Mouse (Mus musculus) c-Kit-positive CD71-negative TER-119-negative erythroid progenitor cells, embryonic 14.5 days (primary cell): ENCODE data around the gene Rtn4r.

Experiments
- DNase-seq: peaks from one replicate; pipeline ENCODE4 v3.0.0-alpha.2; 2013; ENCODE audit warnings: low read depth

The Rtn4r gene

DNA sequence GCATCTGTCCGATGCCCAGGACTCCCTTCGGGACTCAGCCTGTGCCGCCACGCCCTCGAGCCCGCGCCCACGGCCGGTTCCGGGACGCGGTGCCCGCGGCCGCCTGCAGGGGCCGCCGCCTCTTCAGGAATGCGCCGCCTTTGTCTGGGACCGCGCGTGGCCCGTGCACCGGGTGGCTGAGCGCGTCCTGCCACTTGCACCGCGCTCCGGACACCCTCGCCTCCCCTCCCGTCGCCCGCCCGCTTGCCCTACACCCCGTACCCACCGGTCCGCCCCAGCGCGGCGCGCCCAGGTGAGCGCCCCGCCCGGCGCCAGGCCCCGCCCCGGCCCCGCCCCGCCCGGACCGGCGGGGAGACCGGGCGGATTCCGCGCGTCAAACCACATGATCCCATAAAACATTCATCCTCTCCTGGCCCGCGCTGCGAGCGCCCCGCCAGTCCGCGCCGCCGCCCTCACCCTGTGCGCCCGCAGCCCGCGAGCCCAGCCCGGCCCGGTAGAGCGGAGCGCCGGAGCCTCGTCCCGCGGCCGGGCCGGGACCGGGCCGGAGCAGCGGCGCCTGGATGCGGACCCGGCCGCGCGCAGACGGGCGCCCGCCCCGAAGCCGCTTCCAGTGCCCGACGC, at the start of gene Rtn4r:
TSS of gene Rtn4r (plus strand) at position 402 of the 621 bp plus-strand sequence.
- peak; percentile 19 for DNase-seq

DNA sequence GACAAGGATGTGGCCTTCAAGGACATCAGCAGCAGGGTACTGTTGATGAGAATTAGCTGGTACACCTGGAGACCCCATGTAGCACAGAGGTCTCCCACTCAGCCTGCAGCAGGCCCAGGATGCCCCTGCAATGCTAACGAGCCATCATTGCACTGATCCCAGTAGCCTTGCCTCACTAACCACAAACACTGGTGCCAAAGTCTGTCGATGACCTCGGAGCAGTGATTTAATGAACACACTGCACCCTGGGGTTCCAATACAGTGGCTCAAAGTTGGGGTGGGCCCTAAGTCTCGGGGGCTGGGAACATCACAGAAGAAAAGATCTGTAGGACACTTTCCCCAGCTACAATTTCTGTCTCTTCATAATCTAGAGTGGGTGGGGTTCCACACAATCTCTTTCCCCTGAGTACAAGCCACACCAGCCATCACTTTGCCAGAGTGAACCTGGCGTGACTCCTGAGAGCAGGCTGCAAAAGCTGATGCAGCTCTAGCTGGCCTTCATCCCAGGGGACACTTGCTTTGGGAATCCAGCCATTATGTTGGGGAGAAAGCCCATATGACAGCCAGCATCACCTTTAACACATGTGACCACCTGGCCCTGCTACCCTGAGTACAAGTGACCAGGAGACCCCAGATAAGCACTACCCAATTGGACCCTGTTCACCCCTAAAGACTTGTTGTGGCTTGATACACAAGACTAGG, 49.0 kb upstream of the Rtn4r start:
- no peak for DNase-seq

DNA sequence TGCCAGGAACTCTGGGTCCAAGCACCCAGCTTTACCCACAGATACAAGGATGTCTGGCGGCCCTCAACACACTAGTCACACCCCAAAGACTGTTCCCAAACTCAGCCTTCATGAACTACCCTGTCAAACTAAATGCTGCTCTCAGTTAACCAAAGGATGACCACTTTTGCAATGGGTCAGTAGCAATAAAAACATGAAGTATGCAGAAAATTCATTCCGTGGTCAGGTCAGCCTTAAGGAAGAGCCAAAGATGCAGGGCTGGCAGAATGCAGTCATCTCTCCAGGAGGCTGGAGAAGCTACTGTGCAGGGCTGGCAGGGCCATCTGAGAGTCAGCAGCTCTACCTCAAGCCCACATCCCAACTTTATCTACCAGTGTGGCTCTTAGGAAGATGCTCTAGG, 48.1 kb upstream of the Rtn4r start:
- no peak for DNase-seq

DNA sequence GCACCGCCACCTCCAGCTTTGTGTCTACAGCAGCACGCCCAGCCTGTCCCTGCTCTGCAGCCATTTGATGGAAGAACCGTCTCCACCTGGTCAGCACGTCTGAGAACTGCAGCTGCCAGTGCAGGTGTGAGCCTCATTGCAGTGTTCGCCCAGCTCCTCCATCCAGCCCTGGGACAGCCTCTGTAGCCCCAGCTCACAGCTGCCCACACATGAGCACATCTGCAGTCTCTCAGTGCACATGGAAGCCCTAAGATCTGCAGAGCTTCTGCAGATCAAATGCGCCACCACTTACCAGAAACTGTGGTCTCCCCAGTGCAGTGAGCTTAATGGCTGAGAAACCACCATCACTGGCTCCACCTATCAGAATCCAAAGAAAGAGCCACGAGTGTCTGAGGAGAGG, 47.3 kb upstream of the Rtn4r start:
- DNase-seq: no peak

DNA sequence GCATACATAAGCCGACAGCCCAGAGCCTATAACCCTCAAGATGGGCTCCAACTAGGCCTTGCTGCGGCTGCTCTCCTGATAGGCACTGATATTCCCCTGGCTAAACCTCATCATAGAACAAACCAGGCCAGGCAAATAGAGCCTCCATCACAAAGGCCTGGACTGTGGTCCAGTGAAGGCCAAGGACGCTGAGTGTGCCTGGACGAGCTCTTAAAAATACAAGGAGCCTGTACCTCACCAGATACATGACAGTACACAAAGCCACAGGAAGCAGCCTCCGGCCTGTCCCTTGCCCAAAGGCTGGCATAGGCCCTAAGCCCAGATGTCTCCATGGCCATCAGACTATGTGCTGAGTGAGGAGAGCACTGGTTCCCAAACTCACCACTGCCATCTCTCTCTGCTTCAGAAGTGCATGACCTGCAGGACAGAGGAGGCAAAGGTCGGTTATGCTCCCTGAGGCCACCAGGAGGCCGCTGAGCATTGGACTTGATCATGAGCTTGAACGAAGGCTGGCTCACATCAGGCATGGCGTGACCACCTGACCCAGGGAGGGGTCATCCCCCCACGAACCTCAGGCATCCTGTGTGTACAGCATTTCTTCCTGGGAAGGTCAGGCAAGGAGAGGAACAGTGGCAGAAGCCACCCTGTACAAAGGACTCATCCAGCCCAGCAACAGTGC, 46.2 kb upstream of the Rtn4r start:
- DNase-seq: no peak

DNA sequence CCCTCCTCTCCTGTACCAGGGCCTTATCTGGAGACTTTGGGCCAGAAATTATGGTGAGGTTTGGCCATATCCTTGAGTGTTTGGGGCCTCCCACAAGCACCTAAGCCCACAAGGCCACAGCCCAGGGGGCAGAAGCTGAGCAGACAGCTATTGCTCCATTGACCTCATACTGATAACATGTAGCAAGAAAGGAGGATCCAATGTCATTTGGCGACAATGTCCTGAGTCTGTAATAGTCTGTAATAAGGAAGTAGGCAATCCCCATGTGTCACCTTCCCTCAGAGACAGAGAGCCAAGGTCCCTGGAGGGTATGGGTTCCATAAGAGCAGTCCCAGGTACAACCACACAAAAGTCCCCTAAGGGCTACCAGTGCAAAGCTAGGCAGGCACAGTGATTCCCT, 45.2 kb upstream of the Rtn4r start:
- DNase-seq: no peak

DNA sequence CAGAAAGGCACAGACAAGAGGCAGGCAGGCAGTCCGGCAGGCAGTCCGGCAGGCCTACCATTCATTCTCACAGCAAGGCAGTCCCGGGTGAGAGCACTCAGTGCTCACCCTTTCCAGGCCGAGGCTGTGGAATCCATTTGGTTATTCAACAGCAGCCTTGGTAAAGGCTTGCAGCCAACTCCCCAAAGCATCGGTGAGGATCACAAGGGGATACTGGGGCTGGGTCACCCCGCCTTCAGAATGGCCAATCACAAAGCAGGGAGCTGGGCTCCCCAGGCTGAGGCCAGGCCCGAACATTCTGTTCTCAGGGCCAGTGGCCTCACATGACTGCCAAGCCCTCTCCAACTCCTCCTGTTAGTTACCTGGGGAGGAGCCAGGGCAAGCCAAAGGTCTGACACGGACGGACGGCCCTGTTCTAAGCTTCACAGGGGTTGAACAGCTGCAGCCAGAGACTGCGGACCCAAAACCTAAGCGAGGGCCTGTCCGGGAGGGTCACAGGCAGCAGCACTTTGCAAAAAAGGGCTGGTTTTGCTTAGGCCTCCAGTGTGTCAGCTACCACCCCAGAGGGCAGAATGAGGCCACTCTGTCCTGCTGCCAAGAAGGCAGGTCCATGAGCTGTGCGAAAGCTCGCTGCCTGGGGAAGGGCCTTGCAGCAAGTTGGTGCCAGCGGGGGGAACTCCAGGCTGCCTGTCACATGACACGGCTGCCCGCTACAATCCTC, 44.1 kb upstream of the Rtn4r start:
- no peak for DNase-seq

DNA sequence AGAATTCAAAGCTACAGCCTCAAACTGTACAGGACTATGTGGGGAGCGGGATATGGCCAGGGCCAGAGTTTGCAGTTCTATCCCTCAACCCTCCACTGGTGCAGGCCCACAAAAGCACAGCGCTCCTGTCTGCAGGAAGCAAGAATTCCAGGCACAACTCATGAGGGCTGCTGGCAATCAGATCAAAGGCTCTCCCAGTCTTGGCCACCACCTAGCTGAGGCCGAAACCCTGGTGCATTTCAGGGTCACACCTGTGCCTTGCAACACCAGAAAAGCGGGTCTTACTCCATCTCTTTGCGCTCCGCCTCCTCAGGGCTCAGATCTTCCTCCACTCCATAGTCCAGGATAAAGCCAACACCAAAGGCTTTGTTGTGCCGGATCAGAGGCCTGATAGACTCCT, 43.2 kb upstream of the Rtn4r start:
- DNase-seq: no peak

DNA sequence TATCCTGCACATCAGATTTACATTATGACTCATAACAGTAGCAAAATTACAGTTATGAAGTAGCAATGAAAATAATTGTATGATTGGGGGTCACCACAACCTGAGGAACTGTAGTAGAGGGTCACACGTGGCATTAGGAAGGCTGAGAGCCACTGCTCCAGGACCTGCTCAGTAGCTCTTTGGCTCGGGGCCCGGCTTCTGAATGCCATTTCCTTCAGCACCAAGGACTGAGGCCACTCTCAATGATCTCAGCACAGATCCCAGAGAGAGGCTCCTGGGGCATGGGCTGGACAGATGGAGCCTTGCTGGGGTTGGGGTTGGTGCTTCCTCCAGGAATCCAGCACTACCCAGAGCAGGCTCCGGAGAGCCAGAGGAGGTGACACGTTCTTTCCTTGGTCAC, 40.3 kb upstream of the Rtn4r start:
- DNase-seq: no peak

DNA sequence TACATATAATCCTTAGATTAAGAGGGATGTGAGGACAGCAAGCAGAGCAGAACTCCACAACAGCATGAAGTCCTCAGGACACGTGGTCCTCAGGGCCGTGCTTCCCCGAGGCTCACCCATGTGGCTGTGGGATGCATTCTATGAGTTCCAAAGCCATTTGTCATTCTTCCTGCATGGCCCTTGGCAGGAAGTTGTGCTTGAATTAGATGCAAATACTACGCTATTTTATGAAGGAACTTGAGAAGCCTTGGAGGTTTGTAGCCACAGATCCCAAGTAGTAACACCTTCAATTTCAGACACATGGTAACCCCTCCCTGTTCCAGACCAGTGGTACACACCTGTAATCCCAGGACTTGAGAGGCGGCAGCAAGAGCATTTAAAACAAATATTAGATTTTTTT, 31.1 kb upstream of the Rtn4r start:
- DNase-seq: no peak

DNA sequence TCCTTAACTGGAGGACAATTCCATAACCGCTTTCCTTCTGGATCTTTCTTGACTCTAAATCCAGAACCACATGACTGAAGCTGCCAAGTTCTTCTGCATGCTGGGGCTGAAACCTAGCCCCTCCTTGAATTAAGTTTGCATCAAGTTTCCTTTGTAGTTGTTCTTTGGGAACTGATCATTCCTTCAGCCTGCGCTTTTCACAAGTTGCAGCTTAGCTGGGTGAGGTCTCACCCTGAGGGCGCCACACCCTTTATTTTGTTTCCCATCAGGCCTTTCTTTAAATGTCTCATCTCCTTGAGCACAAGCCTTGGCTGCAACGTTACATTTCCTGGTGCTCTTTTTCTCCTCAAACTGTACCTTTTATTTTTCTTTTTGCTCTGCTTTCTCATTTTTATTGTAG, 24.6 kb upstream of the Rtn4r start:
- DNase-seq: no peak

DNA sequence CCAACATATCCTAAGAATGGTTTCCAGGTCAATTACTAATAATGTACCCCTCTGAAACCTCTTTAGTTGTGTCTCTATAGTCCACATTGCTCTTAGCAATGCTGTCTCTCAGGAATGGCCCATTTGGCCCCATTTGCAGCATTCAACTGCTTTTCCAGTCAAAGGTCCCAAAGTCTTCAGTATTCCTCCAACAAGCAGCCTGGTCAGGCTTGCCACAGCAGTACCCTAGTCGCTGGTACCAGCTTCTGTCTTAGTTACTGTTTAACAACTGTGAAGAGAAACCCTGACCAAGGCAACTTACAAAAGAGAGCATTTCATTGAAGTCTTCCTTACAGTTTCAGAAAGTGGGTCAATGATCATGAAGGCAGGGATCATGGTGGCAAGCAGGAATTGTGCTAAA, 24.1 kb upstream of the Rtn4r start:
- DNase-seq: no peak

DNA sequence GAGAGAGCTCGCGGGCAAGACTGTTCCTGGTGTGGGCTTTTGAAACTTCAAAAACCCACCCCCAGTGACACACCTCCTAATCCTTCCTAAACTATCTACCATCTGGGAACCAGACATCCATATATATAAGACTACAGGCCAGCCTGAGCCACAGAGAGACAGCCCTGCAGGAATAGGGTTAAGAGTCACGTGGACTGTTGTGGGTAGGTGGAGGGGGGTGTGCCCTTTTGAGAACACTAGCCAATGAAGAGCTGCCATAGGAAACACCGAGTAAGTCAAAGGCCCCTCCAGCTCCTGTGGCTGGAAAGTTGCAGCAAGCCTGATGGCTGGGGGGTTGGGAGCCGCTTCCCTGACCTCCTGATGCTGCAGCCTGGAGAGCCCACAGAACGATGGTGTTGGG, 23.6 kb upstream of the Rtn4r start:
- no peak for DNase-seq

DNA sequence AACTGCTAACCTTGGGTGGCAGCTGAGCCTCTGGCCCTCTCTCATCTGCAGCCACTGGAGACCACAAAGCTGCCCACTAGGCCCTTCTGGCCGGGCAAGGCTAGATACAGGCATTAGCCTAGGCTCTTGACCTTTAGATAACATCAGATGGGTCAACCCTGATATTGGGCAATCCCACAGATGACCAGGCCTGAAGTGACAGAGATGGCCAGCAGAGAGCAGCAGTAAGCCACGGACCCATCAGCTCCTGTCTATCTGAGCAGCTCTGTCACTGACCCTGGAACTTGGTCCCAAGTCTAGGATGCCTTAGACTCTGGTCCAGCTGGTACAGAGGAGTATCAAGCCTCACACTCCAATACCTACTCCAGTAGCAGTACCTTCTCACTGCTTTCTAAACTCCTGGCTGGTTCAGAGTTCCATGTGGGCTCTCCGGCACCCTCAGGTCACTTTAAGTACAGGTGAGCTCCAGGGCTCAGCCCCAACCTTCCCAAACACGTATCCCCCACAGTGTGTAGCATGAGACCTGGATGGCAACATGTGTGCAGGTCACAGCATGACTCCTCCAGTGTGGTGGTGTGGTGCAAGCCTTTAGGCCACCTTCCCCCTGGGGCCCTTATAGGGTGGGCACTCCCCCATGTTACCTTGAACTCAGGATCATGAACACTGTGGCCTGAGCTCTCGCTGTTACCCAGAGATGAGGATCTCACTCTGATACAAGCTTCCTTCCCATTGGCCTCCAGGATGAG, 19.0 kb upstream of the Rtn4r start:
- no peak for DNase-seq

DNA sequence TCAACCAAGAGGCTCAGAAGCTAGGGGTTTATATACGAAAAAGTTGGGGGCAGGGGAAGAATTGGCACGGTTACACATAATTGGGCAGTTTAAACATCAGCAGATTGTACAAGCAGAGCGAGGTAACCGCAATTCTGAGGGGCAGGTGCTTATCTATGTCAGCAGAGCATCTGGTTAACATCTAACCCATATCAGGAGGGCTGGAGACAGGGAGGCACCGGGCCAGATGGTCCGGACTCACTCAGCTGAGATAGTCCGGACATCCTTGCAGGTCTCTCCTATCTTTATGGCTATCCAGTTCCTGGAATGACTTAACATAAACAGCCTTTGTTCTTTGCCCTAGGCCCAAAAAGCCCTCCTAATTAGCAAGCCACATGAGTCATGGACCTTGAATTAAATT, 16.4 kb upstream of the Rtn4r start:
- DNase-seq: no peak

DNA sequence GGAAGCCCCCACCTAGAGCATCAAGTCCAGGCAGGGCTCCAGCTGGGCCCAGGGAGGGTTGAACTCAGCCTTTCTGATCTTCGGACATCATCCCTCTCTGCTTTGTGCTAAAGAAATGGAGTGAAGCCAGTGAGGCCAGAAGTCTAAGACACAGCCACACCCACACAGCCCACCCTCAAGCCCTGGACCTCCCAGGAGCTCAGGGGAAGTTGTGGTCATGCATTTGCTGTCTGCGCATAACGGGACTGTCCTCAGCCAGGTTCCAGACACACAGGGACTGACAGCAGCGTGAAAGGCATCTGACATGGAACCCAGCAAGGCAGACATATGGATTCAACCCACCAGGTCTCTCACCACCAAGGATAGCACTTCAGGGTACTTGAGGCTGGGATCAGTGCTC, 11.0 kb upstream of the Rtn4r start:
- DNase-seq: no peak

DNA sequence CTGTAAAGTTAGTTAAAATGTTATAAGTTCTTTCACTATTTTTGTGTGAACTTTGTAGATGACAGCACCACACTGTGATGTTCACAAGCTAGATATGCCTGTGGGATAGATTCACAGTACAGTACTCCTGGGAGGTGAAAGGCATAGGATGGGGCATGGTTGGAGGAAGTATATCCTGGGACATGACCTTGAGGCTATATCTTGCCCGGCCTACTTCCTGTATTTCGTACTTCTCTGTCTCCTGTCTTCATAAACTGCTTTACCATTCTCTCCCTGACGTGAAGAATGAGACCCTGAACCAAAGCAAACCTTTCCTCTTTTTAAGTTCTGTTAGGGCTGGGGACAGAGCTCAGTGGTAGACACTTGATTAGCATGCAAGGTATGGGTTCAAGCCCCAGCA, 9.2 kb upstream of the Rtn4r start:
- no peak for DNase-seq

DNA sequence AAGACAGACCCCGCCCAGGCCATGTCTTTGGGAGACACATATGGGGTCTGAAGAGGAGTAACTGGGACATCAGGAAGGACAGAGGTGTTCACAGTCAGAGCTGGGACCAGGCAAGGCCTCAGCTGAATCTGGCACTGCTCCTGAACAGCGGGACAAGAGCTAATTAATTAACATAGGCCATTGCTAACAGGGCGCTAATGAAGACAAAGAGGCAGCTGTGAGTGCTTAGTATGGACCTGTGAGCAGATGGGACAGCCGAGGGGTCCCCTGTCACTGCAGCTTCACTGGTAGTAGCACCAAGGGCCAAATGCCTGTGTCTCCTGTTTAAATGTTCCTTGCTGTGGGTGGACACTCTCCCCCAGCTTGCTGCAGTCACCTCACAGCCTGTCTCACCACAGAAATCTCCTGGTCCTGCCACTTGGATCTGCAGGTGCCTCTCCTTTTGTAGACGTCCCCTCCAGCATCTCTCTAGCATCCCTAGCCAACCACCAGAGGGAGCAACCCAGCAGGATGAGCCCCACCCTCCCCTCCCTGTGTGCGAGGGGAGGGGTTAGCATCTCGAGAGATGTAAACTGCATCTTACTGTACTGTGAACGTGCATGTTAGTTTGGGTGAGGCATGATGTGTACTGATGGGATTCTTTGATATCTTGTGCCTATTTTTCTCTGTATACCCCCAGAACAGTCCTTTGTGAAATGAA, 8.3 kb upstream of the Rtn4r start:
- peak; percentile 49 for DNase-seq

DNA sequence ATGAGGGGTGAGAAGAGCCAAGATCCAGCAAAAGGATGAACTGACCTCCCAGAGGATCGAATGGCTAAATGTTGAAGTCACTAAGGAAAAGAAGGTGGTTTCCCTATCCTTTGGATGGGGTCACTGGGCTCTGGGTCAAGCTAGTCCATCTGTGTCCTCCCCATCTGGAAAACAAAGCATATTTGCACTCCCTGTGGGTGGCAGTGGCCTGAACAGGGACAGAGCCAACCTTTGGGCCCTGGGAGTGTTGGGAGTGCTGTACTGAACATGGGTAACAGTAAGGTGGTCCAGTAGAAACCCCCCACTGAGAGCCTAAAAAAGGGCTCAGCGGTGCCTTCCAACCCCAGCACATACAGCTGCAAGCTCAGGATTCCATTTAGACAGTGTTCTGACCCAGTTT, 4.7 kb upstream of the Rtn4r start:
- DNase-seq: no peak

DNA sequence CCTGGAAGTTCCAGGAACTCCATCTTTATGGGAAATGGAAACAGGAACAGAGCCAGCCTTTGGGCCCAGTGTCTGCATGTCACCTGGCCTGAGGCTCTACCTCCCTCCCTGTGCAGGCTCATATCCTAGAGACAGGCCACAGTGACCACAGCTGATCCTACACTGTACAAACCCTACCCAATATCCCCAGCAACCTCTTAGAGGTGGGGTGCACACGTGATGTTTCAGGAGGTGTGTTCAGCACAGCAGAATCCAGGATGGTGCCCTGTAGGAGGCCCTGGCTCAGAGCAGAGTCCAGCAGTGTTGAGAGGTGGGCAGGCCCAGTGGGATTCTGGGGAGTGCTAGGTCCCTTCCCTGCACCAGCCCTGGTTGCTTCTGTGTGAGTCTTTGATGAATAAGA, 4.0 kb upstream of the Rtn4r start:
- DNase-seq: no peak

DNA sequence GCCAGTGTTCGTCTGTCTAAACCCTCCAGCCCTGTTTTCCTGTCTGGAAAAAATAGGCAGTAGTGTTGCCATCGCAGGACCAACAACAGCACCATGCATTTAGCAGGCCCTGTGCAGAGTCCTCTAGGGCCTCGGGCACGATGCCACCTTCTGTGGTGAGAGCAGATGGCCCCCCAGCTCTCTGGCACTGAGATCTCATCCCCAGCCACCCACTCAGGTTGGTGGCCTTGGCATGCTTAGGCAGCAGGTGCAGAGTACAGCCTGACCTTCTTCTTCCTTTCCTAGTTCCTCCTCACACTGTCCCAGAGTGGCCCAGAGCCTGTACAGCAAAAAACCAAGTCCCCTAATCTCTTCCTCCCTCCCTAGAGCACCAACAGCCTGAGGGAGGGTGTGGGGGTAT, 3.4 kb upstream of the Rtn4r start:
- DNase-seq: no peak

DNA sequence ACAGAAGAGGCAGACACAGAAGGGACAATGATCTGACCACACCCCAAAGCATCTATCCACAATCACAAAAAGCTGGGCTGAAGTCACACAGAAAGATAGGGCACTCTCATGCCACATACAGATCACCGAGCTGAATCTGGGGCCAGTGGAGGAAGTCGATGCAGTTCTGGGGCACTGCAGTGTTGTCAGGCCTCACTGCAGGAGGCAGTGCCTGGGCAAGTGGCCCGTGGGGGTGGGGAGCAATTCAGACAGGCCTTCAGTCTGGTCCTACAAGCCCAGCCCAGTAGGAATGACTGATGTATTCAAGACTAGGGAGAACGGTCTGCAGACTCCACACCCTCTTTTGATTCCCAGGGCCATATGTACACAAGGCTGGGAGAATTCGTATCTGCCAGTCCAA, 2.8 kb upstream of the Rtn4r start:
- DNase-seq: no peak
